ENCODE assay signal across 21 mouse cellular contexts in the genomic region with DNA sequence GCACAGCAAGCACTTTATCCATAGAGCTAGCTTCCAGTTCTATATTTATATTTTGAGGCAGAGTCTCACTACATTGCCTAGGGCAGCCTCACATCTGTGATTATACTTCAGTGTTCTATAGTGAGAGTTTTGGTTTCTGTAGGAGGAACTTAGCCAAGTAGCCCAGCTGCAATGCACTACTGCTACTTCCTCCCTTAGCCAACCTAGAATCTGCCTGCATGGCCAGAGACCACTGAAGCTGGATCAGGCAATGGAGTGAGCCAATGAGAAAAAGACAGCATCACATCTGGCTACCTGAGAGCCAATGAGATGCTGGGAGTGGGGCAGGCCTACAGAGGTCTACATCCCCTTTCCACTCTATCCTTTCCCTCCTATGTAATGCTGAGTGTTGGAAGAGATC.
DNase-seq lines count a peak whose midpoint lies in the region; ATAC-seq and TF ChIP-seq lines count a peak whose summit lies in the region.
"Had no signal": no experiment of that assay in that cellular context is flagged by ENCODE, and none has a peak within 500 bp of the region (broad histone marks: within the 10 kb centered on the region; RNA-seq: fewer than 3 reads in every experiment).

No protein-coding gene starts in this region.

- H3K27me3 ChIP-seq in CH12.LX (replicated peaks), result no peaks in the 10 kb centered on the region
- H3K27me3 ChIP-seq in splenic B cell, adult 2 months (ENCODE audit: control insufficient read depth, insufficient read depth, low read length, poor library complexity, severe bottlenecking), result no peaks in the 10 kb centered on the region
- no peaks in the 10 kb centered on the region for H3K27me3 ChIP-seq in midbrain, embryonic 13.5 days
- H3K27me3 ChIP-seq: heart, embryonic 15.5 days; limb, embryonic 15.5 days; neural tube, embryonic 15.5 days had no signal

- peaks cover 0 to 17% of the 10 kb centered on the region in 2 experiments; a peak in 2 of 4 replicates for H3K4me1 ChIP-seq in CH12.LX (ENCODE audit: control insufficient read depth in 1 of 2, insufficient read depth in 2 of 2)
- H3K4me1 ChIP-seq in midbrain, embryonic 13.5 days (replicated peaks), result no peaks in the 10 kb centered on the region
- H3K4me1 ChIP-seq: heart, embryonic 15.5 days; limb, embryonic 15.5 days; neural tube, embryonic 15.5 days had no signal

- in situ Hi-C loops in CH12.LX (cut with MboI; ENCODE audit: low pct_ligation_motif_present, low pct_unique_long_range_greater_than_20kb, low sequenced_read_pairs), result no loop called here

- TF ChIP-seq POLR2A in CH12.LX (IDR thresholded peaks at IDR 0.05; ENCODE audit: low read depth, low read length), result no peak

- peak; percentile 58 for ATAC-seq in common myeloid progenitor, adult 5-6 weeks (replicated peaks; ENCODE audit: low read depth, poor library complexity, severe bottlenecking)
- no peak for ATAC-seq in midbrain, embryonic 13.5 days
- ATAC-seq: CD4-positive, CD25-positive, alpha-beta regulatory T cell, adult 4 months; midbrain, embryonic 16.5 days had no signal

- no peak for DNase-seq in left cerebral cortex, adult 2 months (ENCODE audit: extremely low spot score in 1 of 2, low spot score in 2 of 2)
- DNase-seq in left cerebral cortex, adult 18-20 months (ENCODE audit: low spot score in 2 of 2), result no peak
- peak; percentile 54 for DNase-seq in CH12.LX (ENCODE audit: extremely low read depth)
- peak; percentile 50 for DNase-seq in splenic B cell, adult 2 months (ENCODE audit: low read depth, low spot score)
- no peak for DNase-seq in cerebellum, postnatal 25 days
- DNase-seq: cerebellum, adult 9-11 months; embryo, embryonic 11 days; kidney, adult 2 months; kidney, postnatal 25 days; layer of hippocampus, adult 9-11 months; lung, postnatal 14 days; right cerebral cortex, postnatal 14 days; spleen, adult 18-20 months had no signal

- no peaks in the 10 kb centered on the region for H3K36me3 ChIP-seq in CH12.LX (replicated peaks in 1 of 2; ENCODE audit: control insufficient read depth in 1 of 2, insufficient read depth in 1 of 2, low read length in 1 of 2)
- H3K36me3 ChIP-seq in splenic B cell, adult 2 months (ENCODE audit: control insufficient read depth, insufficient read depth, low read length, poor library complexity, severe bottlenecking), result peaks cover 2% of the 10 kb centered on the region; the same call in 1 of the 2 replicates
- peaks cover 7% of the 10 kb centered on the region for H3K36me3 ChIP-seq in midbrain, embryonic 13.5 days
- H3K36me3 ChIP-seq: G1E; heart, embryonic 15.5 days; neural tube, embryonic 15.5 days had no signal

- TF ChIP-seq RAD21 in CH12.LX (IDR thresholded peaks at IDR 0.05; ENCODE audit: low read depth, low read length), result no peak

- intact Hi-C loops in left cerebral cortex, adult 2 months (cut with DNase I), result no loop called here

- H3K27ac ChIP-seq in left cerebral cortex, adult 2 months, result 0 out of 2 replicates have a peak overlapping the region, but pooled peaks have one; percentile 17
- H3K27ac ChIP-seq in CH12.LX (ENCODE audit: insufficient read depth, low read depth), result no peak overlapping the region
- H3K27ac ChIP-seq in midbrain, embryonic 13.5 days, result no peak overlapping the region
- H3K27ac ChIP-seq: heart, embryonic 15.5 days; limb, embryonic 15.5 days; neural tube, embryonic 15.5 days had no signal

- H3K4me3 ChIP-seq in left cerebral cortex, adult 2 months, result no peak overlapping the region
- H3K4me3 ChIP-seq in CH12.LX (replicated peaks in 1 of 3; ENCODE audit: low read depth in 2 of 3, low read length in 2 of 3, poor library complexity in 1 of 3), result no peak overlapping the region
- no peak overlapping the region for H3K4me3 ChIP-seq in midbrain, embryonic 13.5 days (replicated peaks)
- H3K4me3 ChIP-seq: heart, embryonic 15.5 days; limb, embryonic 15.5 days; neural tube, embryonic 15.5 days had no signal

- H3K4me2 ChIP-seq in CH12.LX (ENCODE audit: insufficient read depth, low read depth, poor library complexity, severe bottlenecking), result no peak overlapping the region
- no peak overlapping the region for H3K4me2 ChIP-seq in midbrain, embryonic 13.5 days (replicated peaks)
- H3K4me2 ChIP-seq: heart, embryonic 15.5 days; limb, embryonic 15.5 days; neural tube, embryonic 15.5 days had no signal

- dilution Hi-C loops in CH12.LX (cut with MboI; ENCODE audit: extremely low pct_ligation_motif_present, extremely low pct_unique_long_range_greater_than_20kb, low sequenced_read_pairs), result no loop called here

- H3K79me2 ChIP-seq in CH12.LX (replicated peaks; ENCODE audit: control insufficient read depth, extremely low read depth, insufficient read depth, poor library complexity, severe bottlenecking), result no peaks in the 10 kb centered on the region

- TF ChIP-seq EP300 in CH12.LX (IDR thresholded peaks at IDR 0.05; ENCODE audit: low read length), result no peak

- TF ChIP-seq CTCF in left cerebral cortex, adult 2 months (IDR thresholded peaks at IDR 0.05), result no peak
- no peak for TF ChIP-seq CTCF in CH12.LX (conservative IDR thresholded peaks at IDR 0.05 in 1 of 2, IDR thresholded peaks at IDR 0.05 in 1 of 2; ENCODE audit: low read depth in 2 of 2, low read length in 2 of 2)

- H3K9me3 ChIP-seq in CH12.LX (replicated peaks; ENCODE audit: low read length), result no peaks in the 10 kb centered on the region
- no peaks in the 10 kb centered on the region for H3K9me3 ChIP-seq in midbrain, embryonic 13.5 days
- H3K9me3 ChIP-seq: G1E; heart, embryonic 15.5 days; limb, embryonic 15.5 days; neural tube, embryonic 15.5 days had no signal

- no peak overlapping the region for H3K9ac ChIP-seq in CH12.LX (ENCODE audit: insufficient read depth, low read depth)
- no peak overlapping the region for H3K9ac ChIP-seq in midbrain, embryonic 13.5 days (replicated peaks)
- H3K9ac ChIP-seq: heart, embryonic 15.5 days; limb, embryonic 15.5 days; neural tube, embryonic 15.5 days had no signal

TF ChIP-seq in CH12.LX, 34 proteins besides CTCF, POLR2A, EP300 and RAD21:
- no peak for TF ChIP-seq UBTF (IDR thresholded peaks at IDR 0.05; ENCODE audit: low read depth, low read length)
- TF ChIP-seq NRF1 (IDR thresholded peaks at IDR 0.05; ENCODE audit: low read depth, low read length), result no peak
- no peak for TF ChIP-seq CHD2 (IDR thresholded peaks at IDR 0.05; ENCODE audit: low read length)
- no peak for TF ChIP-seq PAX5 (IDR thresholded peaks at IDR 0.05; ENCODE audit: low read length)
- no peak for TF ChIP-seq MXI1 (IDR thresholded peaks at IDR 0.05; ENCODE audit: low read depth, low read length)
- TF ChIP-seq MAX (IDR thresholded peaks at IDR 0.05; ENCODE audit: low read length), result no peak
- no peak for TF ChIP-seq GABPA (IDR thresholded peaks at IDR 0.05; ENCODE audit: insufficient replicate concordance, low read depth, low read length)
- TF ChIP-seq POLR2AphosphoS2 (IDR thresholded peaks at IDR 0.05; ENCODE audit: low read depth, low read length), result no peak
- TF ChIP-seq JUND (conservative IDR thresholded peaks at IDR 0.05; ENCODE audit: low read depth, low read length), result no peak
- TF ChIP-seq E2F4 (IDR thresholded peaks at IDR 0.05; ENCODE audit: insufficient replicate concordance, low read depth, low read length), result no peak
- no peak for TF ChIP-seq MEF2A (IDR thresholded peaks at IDR 0.05; ENCODE audit: borderline replicate concordance, low read depth, low read length)
- TF ChIP-seq ETS1 (conservative IDR thresholded peaks at IDR 0.05; ENCODE audit: low read depth, low read length), result no peak
- TF ChIP-seq ELF1 (IDR thresholded peaks at IDR 0.05; ENCODE audit: low read depth, low read length), result no peak
- no peak for TF ChIP-seq TBP (conservative IDR thresholded peaks at IDR 0.05; ENCODE audit: low read depth, low read length)
- no peak for TF ChIP-seq CHD1 (IDR thresholded peaks at IDR 0.05; ENCODE audit: low read depth, low read length)

Comparison
In these comparisons a context has a peak if more than half of its experiments do, and no peak if none do; other contexts are left out.
1. DNase-seq: peak in CH12.LX (single experiment) and splenic B cell, adult 2 months (single experiment); none in left cerebral cortex, adult 2 months (0 of 2), left cerebral cortex, adult 18-20 months (0 of 2) and cerebellum, postnatal 25 days (0 of 2).